Mouse (Mus musculus) liver, embryonic 14.5 days (tissue): ENCODE measurements around the gene Chchd1. TPM values are rescaled to one million over a fixed set of nuclear protein-coding genes. Genes with fewer than 3 reads are reported as not detected.
A peak's percentile ranks its signal among the peaks of the same experiment; 100 is the strongest.

Source experiments
- ATAC-seq: fragments of 200-750 bp; cut with Nextera tagmentation; 2 replicates; pipeline ENCODE4 v1.8.0; 2017; ENCODE audit warnings: moderate number of reproducible peaks, mild to moderate bottlenecking, moderate library complexity; ENCODE audit not compliant: insufficient read depth
- DNase-seq, 3 experiments: peaks; one replicate each; pipeline ENCODE4 v3.0.0-alpha.2; 2012 to 2013; ENCODE audit warnings: low read depth in 3 of 3, low spot score in 3 of 3
- H3K27ac ChIP-seq: fragments of 300-500 bp; sonication (generic); 2 replicates; pipeline ENCODE4 v1.5.1; 2014; ENCODE audit warnings: moderate library complexity, mild to moderate bottlenecking, control low read depth, inconsistent platforms
- H3K27me3 ChIP-seq: fragments of 300-500 bp; sonication (generic); 2 replicates; pipeline ENCODE4 v1.6.1; 2014; ENCODE audit warnings: mild to moderate bottlenecking, low read length, moderate library complexity; ENCODE audit not compliant: control insufficient read depth, insufficient read depth
- H3K36me3 ChIP-seq: fragments of 300-500 bp; sonication (generic); replicated peaks from 2 replicates; pipeline ENCODE4 v1.6.1; 2014; ENCODE audit warnings: low read depth; ENCODE audit not compliant: control insufficient read depth, insufficient read depth
- H3K4me1 ChIP-seq, 2 experiments: fragments of 200-500 bp in 1 of 2; fragments of 300-500 bp in 1 of 2; sonication (generic) in 1 of 2; replicated peaks; 2 replicates each; pipeline ENCODE4 v1.6.1; 2012 to 2014; ENCODE audit warnings: antibody characterized with exemption in 1 of 2, inconsistent platforms in 1 of 2, low read length in 1 of 2; ENCODE audit not compliant: control insufficient read depth in 2 of 2, insufficient read depth in 2 of 2
- H3K4me2 ChIP-seq: fragments of 300-500 bp; sonication (generic); 2 replicates; pipeline ENCODE4 v1.6.1; 2014; ENCODE audit warnings: low read depth, mild to moderate bottlenecking, control low read depth, moderate library complexity
- H3K4me3 ChIP-seq, 2 experiments: fragments of 200-500 bp in 1 of 2; fragments of 300-500 bp in 1 of 2; sonication (generic) in 1 of 2; 2 replicates each; pipeline ENCODE4 v1.5.1; 2012 to 2014; ENCODE audit warnings: low read depth in 2 of 2, low read length in 2 of 2, mild to moderate bottlenecking in 2 of 2, control low read depth in 1 of 2, inconsistent platforms in 1 of 2, moderate library complexity in 1 of 2; ENCODE audit not compliant: insufficient read depth in 1 of 2
- H3K9ac ChIP-seq: fragments of 300-500 bp; sonication (generic); replicated peaks from 2 replicates; pipeline ENCODE4 v1.6.1; 2014; ENCODE audit warnings: mild to moderate bottlenecking, control low read depth, moderate library complexity
- H3K9me3 ChIP-seq: fragments of 300-500 bp; sonication (generic); 2 replicates; pipeline ENCODE4 v1.6.1; 2016; ENCODE audit warnings: low read length, mixed read lengths; ENCODE audit not compliant: control insufficient read depth
- CTCF ChIP-seq: IDR thresholded peaks from 2 replicates; pipeline ENCODE4 v1.5.1; 2016; ENCODE audit warnings: antibody characterized with exemption, low read depth, control low read depth
- EP300 ChIP-seq: IDR thresholded peaks from 2 replicates; pipeline ENCODE4 v1.6.1; 2016; ENCODE audit warnings: antibody characterized with exemption, low read depth
- WGBS: fragments of 180-500 bp; shearing (Covaris S2); extraction: QIAGEN DNeasy Blood & Tissue Kit; methylation state at CpG from one replicate; pipeline ENCODE4 v1.1.7; 2014; ENCODE audit not compliant: insufficient replicate concordance; 5-methylcytosine and 5-hydroxymethylcytosine counted together
- polyA plus RNA-seq, 2 experiments: library from polyadenylated mRNA; depleted of rRNA in 1 of 2; stranded (reverse) in 1 of 2; unstranded in 1 of 2; fragments of >200 nt; fragmentation: Nextera tagmentation in 1 of 2; extraction: Ambion mirVana in 1 of 2; gene quantifications; 2 replicates each; pipeline versions ENCODE4 v1.2.1 to v1.2.3; 2012 to 2014

The Chchd1 gene
- polyA plus RNA-seq, 2 experiments: 58.8 to 138 TPM

- DNase-seq (peak in 1 of 3 experiments; percentile 58), ATAC-seq (peak; percentile 66)
- no peaks in the 10 kb centered on the region for H3K9me3 ChIP-seq
- H3K27ac ChIP-seq: peak overlapping the region; percentile 59
- H3K9ac ChIP-seq: peak overlapping the region; percentile 46
- H3K4me1 ChIP-seq: peaks cover 8 to 9% of the 10 kb centered on the region in 2 experiments; a peak in 3 of 4 replicates
- H3K27me3 ChIP-seq: no peaks in the 10 kb centered on the region
- peaks cover 26% of the 10 kb centered on the region for H3K36me3 ChIP-seq
- WGBS: 7% methylated on average over 13 of the region's 13 CpGs
- H3K4me2 ChIP-seq: peak overlapping the region; percentile 86
- H3K4me3 ChIP-seq: peak overlapping the region; percentile 67 to 75
- no peak for TF ChIP-seq EP300
- no peak for TF ChIP-seq CTCF
Observed at GRCm38 (mm10) chr14:20673735-20674063, 29.1 kb upstream of the Chchd1 start.

- Histone ChIP-seq H3K27ac (peak within 1 kb of the TSS; percentile 59), H3K4me1 (peaks cover 8 to 9% of the 10 kb centered on the region in 2 experiments; a peak in 3 of 4 replicates), H3K9ac (peak within 1 kb of the TSS; percentile 79), H3K27me3 (no peaks in the 10 kb centered on the region), H3K4me2 (peak within 1 kb of the TSS; percentile 97), H3K4me3 (peak within 1 kb of the TSS; percentile 75 to 99), H3K36me3 (peaks cover 31% of the 10 kb centered on the region), H3K9me3 (no peaks in the 10 kb centered on the region)
- TF ChIP-seq EP300: no peak
- no peak for TF ChIP-seq CTCF
- DNase-seq: peak; percentile 98
- under 1% methylated on average over 43 of the region's 43 CpGs for WGBS
- peak; percentile 95 for ATAC-seq
Observed at GRCm38 (mm10) chr14:20674064-20674833, 28.6 kb upstream of the Chchd1 start, which contains the start of gene Sec24c. Gene Sec24c (plus strand): TSS chr14:20674308.

GRCm38 (mm10) chr14:20677906-20678305 is 24.9 kb upstream of the Chchd1 start:
- H3K4me3 ChIP-seq: no peak overlapping the region

GRCm38 (mm10) chr14:20681742-20682141 is 21.1 kb upstream of the Chchd1 start:
- H3K27ac ChIP-seq: no peak overlapping the region
- ATAC-seq: no peak
- H3K9ac ChIP-seq: no peak overlapping the region
- TF ChIP-seq EP300: no peak
- TF ChIP-seq CTCF: no peak
- H3K36me3 ChIP-seq: peaks cover 95% of the 10 kb centered on the region
- 79% methylated on average over 2 of the region's 2 CpGs for WGBS
- no peak overlapping the region for H3K4me2 ChIP-seq
- DNase-seq: no peak
- H3K4me1 ChIP-seq: 0 out of 4 replicates have a peak, but pooled peaks cover 0 to 2% of the 10 kb centered on the region in 2 experiments
- no peaks in the 10 kb centered on the region for H3K9me3 ChIP-seq
- no peaks in the 10 kb centered on the region for H3K27me3 ChIP-seq
- no peak overlapping the region for H3K4me3 ChIP-seq

More at GRCm38 (mm10) chr14:20677906-20678305, 24.9 kb upstream of the Chchd1 start:
- DNase-seq: no peak
- ATAC-seq: no peak
- Histone ChIP-seq H3K9ac (no peak overlapping the region), H3K27ac (no peak overlapping the region), H3K4me1 (peaks cover 8 to 11% of the 10 kb centered on the region in 2 experiments; a peak in 3 of 4 replicates), H3K4me2 (no peak overlapping the region), H3K9me3 (no peaks in the 10 kb centered on the region), H3K27me3 (no peaks in the 10 kb centered on the region), H3K36me3 (peaks cover 66% of the 10 kb centered on the region)
- WGBS: 76% methylated on average over 4 of the region's 4 CpGs
- TF ChIP-seq EP300 (no peak), CTCF (no peak)

GRCm38 (mm10) chr14:20682498-20682897 is 20.3 kb upstream of the Chchd1 start:
- no peaks in the 10 kb centered on the region for H3K27me3 ChIP-seq
- ATAC-seq: peak; percentile 48
- H3K27ac ChIP-seq: no peak overlapping the region
- no peak for TF ChIP-seq CTCF
- TF ChIP-seq EP300: no peak
- H3K9me3 ChIP-seq: no peaks in the 10 kb centered on the region
- H3K4me1 ChIP-seq: 0 out of 4 replicates have a peak, but pooled peaks cover 0 to 2% of the 10 kb centered on the region in 2 experiments
- no peak overlapping the region for H3K9ac ChIP-seq
- WGBS: 59% methylated on average over 3 of the region's 3 CpGs
- no peak overlapping the region for H3K4me2 ChIP-seq
- peaks cover 96% of the 10 kb centered on the region for H3K36me3 ChIP-seq
- no peak for DNase-seq
- H3K4me3 ChIP-seq: no peak overlapping the region
